Mouse (Mus musculus) E14TG2a.4 (cell line): Measurements from ENCODE around the gene Ube2c.

Source experiments
- H3K27me3 ChIP-seq: 2 replicates; pipeline ENCODE4 v1.6.1; 2014; ENCODE audit warnings: low read length, control low read depth; ENCODE audit not compliant: insufficient read depth
- H3K36me3 ChIP-seq: 2 replicates; pipeline ENCODE4 v1.6.1; 2014; ENCODE audit warnings: low read length, control low read depth; ENCODE audit not compliant: insufficient read depth
- H3K4me1 ChIP-seq: replicated peaks from 2 replicates; pipeline ENCODE4 v1.6.1; 2014; ENCODE audit warnings: low read depth, low read length, control low read depth
- H3K4me3 ChIP-seq: replicated peaks from 2 replicates; pipeline ENCODE4 v1.5.1; 2014; ENCODE audit warnings: mild to moderate bottlenecking, low read length
- H3K9me3 ChIP-seq: 2 replicates; pipeline ENCODE4 v1.6.1; 2014; ENCODE audit warnings: low read length, control low read depth
- CTCF ChIP-seq: conservative IDR thresholded peaks from 2 replicates; pipeline ENCODE4 v1.5.1; 2014; ENCODE audit warnings: low read length
- NANOG ChIP-seq: IDR thresholded peaks from 2 replicates; pipeline ENCODE4 v1.6.1; 2014; ENCODE audit warnings: borderline replicate concordance, low read length, mixed read lengths
- POU5F1 ChIP-seq: IDR thresholded peaks from 2 replicates; pipeline ENCODE4 v1.6.1; 2014; ENCODE audit warnings: low read length, borderline replicate concordance

The Ube2c gene

DNA sequence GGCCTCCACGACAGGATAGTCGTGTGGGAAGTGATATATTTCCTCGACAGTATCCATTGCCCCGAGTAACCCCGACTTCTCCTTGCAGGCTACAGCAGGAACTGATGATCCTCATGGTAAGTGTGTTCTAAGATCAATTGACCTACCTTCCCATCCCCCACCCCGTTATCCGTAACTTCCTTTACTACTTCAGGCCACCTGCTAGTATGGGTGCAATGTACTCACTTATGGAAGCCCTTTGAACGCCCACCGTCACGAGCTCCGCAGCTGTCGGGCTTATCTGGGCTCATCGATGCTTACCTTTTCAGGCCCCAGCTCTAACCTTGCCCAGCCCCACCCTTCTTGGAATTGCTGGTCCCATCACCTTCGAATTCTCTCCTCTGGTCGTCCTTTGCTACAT is 581 bp downstream of the Ube2c start:
- Histone ChIP-seq H3K4me3 (peak overlapping the region; percentile 100), H3K27me3 (no peaks in the 10 kb centered on the region), H3K36me3 (peaks cover 75% of the 10 kb centered on the region), H3K9me3 (no peaks in the 10 kb centered on the region), H3K4me1 (peaks cover 70% of the 10 kb centered on the region)
- TF ChIP-seq CTCF (no peak), POU5F1 (no peak), NANOG (no peak)

DNA sequence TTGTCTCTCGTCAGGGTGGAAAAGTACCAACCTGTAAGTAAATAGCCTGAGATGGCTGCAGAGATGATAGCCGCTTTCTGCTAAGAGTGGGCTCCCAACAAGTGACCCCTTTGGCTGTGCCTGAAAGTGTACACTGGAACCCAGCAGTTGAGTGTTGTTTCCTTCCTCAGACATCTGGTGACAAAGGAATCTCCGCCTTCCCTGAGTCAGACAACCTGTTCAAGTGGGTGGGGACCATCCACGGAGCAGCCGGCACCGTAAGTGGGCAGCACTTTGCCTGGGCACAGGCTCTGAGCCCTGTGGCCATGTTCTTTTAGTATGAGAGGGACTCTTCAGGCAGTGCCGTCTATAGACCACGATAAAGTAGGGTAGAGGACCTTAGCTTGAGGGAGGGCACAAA is 1.4 kb downstream of the Ube2c start:
- Histone ChIP-seq H3K4me1 (peaks cover 62% of the 10 kb centered on the region), H3K4me3 (peak overlapping the region; percentile 100), H3K9me3 (no peaks in the 10 kb centered on the region), H3K27me3 (peaks cover 7% of the 10 kb centered on the region), H3K36me3 (peaks cover 67% of the 10 kb centered on the region)
- TF ChIP-seq NANOG (no peak), POU5F1 (no peak), CTCF (no peak)

DNA sequence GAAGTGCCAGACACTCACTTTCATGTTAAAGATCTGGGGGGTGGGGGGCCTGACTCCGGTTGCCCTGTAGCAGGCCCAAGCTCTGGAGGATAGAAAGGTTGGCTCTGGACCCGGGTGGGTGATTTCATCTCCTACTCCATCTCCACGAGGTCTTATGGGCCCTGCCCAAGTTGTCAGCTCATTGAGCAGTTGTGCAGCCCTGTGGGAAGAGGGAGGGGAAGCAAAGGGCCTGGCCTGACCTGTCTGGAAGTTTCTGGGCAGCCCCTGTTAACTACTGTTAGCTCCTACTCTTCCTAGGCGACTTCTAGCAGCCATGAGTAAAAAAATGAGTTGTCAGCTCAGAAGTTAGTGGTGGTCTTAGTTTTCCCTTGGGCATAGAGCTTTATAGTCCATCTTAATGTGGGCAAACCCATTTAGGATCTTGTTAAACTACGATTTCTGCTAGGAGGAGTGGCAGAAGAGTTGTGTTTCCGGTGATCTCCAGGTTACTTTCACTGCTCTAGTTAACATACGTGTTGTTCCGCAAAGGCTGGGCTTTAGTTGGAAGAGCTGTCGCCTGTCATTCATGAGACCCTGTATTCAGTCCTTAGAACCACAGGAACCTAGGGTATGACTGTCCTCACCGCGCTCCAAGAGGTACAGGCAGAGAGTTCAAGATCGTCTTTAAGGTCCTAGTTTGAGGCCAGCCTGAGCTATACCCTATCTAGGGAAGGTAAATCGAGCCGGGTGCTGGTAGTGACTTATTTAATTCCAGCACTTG is 3.7 kb downstream of the Ube2c start:
- Histone ChIP-seq H3K36me3 (peaks cover 44% of the 10 kb centered on the region), H3K4me3 (no peak overlapping the region), H3K27me3 (peaks cover 30% of the 10 kb centered on the region), H3K4me1 (peaks cover 58% of the 10 kb centered on the region), H3K9me3 (no peaks in the 10 kb centered on the region)
- TF ChIP-seq POU5F1 (no peak), CTCF (no peak), NANOG (no peak)

DNA sequence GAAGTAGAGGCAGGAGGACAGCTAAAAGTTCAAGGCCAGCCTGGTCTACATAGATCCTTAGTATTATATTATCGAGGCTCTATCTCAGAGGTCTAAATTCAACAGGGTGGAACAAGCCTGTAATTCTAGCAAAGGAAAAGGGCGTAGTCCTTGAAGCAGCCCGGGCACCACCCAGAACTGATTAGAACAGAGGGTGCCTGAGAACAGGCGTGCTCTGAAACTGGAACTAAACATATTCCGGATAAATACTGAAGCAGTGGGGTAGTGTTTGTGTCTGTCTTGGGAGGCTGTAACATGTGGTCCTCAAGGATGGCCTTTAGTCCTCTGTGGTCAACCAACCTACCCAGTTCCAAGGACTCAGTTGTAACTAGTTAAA is 4.3 kb downstream of the Ube2c start:
- Histone ChIP-seq H3K4me3 (no peak overlapping the region), H3K36me3 (peaks cover 43% of the 10 kb centered on the region), H3K4me1 (peaks cover 57% of the 10 kb centered on the region), H3K9me3 (no peaks in the 10 kb centered on the region), H3K27me3 (peaks cover 36% of the 10 kb centered on the region)
- TF ChIP-seq CTCF (no peak), POU5F1 (no peak), NANOG (no peak)

DNA sequence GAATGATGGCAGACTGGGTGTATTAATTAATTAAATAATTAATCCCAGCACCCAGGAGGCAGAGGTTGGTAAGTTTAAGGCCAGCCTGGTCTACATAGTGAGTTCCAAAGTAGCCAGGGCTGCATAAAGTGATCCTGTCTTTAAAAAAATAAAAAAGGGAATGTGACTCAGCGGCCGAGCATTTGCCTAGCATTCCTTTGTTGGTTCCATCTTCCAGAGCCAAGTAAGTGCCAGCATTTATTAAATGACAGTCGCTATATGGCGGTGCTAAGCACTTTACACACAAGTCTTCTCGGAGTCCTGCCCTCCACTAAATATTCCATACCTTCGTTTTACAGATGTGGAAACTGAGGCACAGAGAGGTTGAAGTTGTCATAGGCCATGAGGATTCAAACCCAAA is 6.4 kb downstream of the Ube2c start:
- H3K36me3 ChIP-seq: peaks cover 32% of the 10 kb centered on the region
- TF ChIP-seq NANOG: no peak
- no peak for TF ChIP-seq POU5F1
- TF ChIP-seq CTCF: no peak
- peaks cover 43% of the 10 kb centered on the region for H3K27me3 ChIP-seq
- peaks cover 55% of the 10 kb centered on the region for H3K4me1 ChIP-seq
- H3K4me3 ChIP-seq: peak overlapping the region; percentile 64; the same call in 1 of the 2 replicates
- no peaks in the 10 kb centered on the region for H3K9me3 ChIP-seq

DNA sequence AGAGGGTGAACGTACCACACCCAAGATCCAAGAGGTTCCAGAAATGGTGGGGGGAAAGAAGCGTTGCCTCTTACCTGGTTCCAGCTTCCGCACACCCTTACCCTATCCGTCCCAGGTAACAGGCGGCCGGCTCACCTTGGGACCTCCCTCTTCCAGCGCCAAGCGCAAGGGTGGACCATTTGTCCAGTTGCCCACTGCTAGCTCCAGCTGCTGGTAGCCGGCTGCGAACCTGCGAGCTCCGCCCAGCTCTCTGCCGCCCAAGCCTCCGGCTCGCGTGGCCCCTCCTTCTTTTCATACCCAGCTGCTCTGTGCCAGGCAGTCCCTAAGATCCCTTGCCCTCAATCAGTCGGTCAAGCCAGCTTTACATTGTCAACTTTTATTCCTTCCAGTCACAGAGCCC is 7.1 kb downstream of the Ube2c start:
- no peaks in the 10 kb centered on the region for H3K9me3 ChIP-seq
- H3K4me3 ChIP-seq: peak overlapping the region; percentile 64
- no peak for TF ChIP-seq POU5F1
- H3K27me3 ChIP-seq: peaks cover 43% of the 10 kb centered on the region
- H3K36me3 ChIP-seq: peaks cover 25% of the 10 kb centered on the region
- H3K4me1 ChIP-seq: peaks cover 48% of the 10 kb centered on the region

DNA sequence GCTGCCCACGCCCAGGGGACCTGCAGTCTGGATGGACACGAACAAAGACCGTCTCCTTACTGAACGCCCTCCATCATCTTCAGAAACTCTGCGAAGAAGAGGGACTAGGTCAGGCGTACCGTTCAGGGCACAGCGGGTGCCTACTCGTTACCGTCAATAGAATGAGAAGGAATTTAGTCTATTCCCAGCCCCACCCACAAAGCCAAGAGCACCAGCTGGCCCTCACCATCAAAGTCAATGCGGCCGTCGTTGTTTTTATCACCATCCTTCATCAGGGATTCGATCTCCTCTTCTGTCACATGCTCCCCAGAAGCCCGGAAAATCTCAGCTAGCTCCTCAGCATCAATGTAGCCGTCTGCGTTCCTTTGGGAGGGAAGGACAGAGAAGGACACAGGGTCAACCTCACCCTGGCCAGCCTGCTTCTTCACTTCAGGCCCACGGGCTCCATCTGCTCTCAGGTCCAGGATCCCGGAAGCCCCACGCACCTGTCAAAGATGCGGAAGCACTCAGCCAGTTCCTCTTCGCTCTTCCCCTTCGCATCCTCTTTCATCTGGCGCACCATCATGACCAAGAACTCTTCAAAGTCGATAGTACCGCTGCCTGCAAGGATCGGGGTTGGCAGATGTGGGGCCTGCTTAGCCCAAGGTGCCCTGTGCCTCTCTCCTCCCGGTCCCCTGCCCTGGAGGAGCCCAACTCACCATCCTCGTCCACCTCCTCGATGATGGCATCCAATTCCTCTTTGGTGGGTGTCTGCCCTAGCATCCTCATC is 7.7 kb downstream of the Ube2c start:
- H3K4me1 ChIP-seq: peaks cover 42% of the 10 kb centered on the region
- peak overlapping the region; percentile 64 for H3K4me3 ChIP-seq
- peaks cover 43% of the 10 kb centered on the region for H3K27me3 ChIP-seq
- H3K36me3 ChIP-seq: peaks cover 19% of the 10 kb centered on the region
- H3K9me3 ChIP-seq: no peaks in the 10 kb centered on the region
- TF ChIP-seq CTCF: no peak
- TF ChIP-seq NANOG: no peak
- no peak for TF ChIP-seq POU5F1

DNA sequence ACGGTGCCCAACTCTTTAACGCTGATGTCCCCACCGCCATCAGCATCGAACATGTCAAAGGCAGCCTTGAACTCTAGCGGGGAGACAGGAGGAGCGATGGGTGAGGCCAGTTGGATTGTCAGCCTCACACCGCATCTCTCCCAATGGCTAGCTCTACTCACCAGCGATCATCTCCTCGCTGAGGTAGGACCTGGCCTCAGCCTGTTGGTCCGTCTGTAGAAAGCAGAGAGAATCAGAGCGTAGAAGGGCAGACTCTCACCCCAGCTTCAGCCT is 8.3 kb downstream of the Ube2c start:
- TF ChIP-seq NANOG (no peak), CTCF (no peak)

More for the DNA sequence above, 8.3 kb downstream of the Ube2c start:
- Histone ChIP-seq H3K27me3 (peaks cover 46% of the 10 kb centered on the region), H3K36me3 (peaks cover 14% of the 10 kb centered on the region), H3K9me3 (no peaks in the 10 kb centered on the region), H3K4me1 (peaks cover 37% of the 10 kb centered on the region), H3K4me3 (0 out of 2 replicates have a peak overlapping the region, but pooled peaks have one; percentile 64)
